Mouse (Mus musculus) heart, postnatal 0 days (tissue): ENCODE data around the gene Stx3. TPM values are rescaled to one million over a fixed set of nuclear protein-coding genes. Genes with fewer than 3 reads are reported as not detected.

Experiments used
- ATAC-seq: fragments of 200-750 bp; cut with Nextera tagmentation; 2 replicates; pipeline ENCODE4 v1.8.0; 2017; ENCODE audit warnings: low read depth, moderate number of reproducible peaks, moderate library complexity; ENCODE audit not compliant: insufficient read depth
- DNase-seq: peaks from one replicate; pipeline ENCODE4 v3.0.0-alpha.2; 2016; ENCODE audit warnings: low spot score
- H3K27ac ChIP-seq: fragments of 300-500 bp; sonication (generic); 2 replicates; pipeline ENCODE4 v1.5.1; 2014; ENCODE audit warnings: low read depth, mild to moderate bottlenecking
- H3K27me3 ChIP-seq: fragments of 300-500 bp; sonication (generic); 2 replicates; pipeline ENCODE4 v1.6.1; 2014; ENCODE audit warnings: low read length, mixed read lengths; ENCODE audit not compliant: control insufficient read depth, insufficient read depth
- H3K36me3 ChIP-seq: fragments of 300-500 bp; sonication (generic); replicated peaks from 2 replicates; pipeline ENCODE4 v1.6.1; 2014; ENCODE audit warnings: low read length, mixed read lengths; ENCODE audit not compliant: control insufficient read depth, insufficient read depth
- H3K4me1 ChIP-seq: fragments of 300-500 bp; sonication (generic); 2 replicates; pipeline ENCODE4 v1.6.1; 2014; ENCODE audit warnings: antibody characterized with exemption; ENCODE audit not compliant: control insufficient read depth, insufficient read depth
- H3K4me2 ChIP-seq: fragments of 300-500 bp; sonication (generic); 2 replicates; pipeline ENCODE4 v1.6.1; 2014; ENCODE audit warnings: low read depth, mild to moderate bottlenecking, low read length, moderate library complexity
- H3K4me3 ChIP-seq: fragments of 300-500 bp; sonication (generic); 2 replicates; pipeline ENCODE4 v1.5.1; 2014; ENCODE audit warnings: low read depth, low read length
- H3K9ac ChIP-seq: fragments of 300-500 bp; sonication (generic); replicated peaks from 2 replicates; pipeline ENCODE4 v1.6.1; 2014; ENCODE audit warnings: low read depth, low read length, mixed read lengths
- H3K9me3 ChIP-seq: fragments of 300-500 bp; sonication (generic); replicated peaks from 2 replicates; pipeline ENCODE4 v1.6.1; 2016; ENCODE audit warnings: low read length; ENCODE audit not compliant: control insufficient read depth
- CTCF ChIP-seq: IDR thresholded peaks from 2 replicates; pipeline ENCODE4 v1.5.1; 2016; ENCODE audit warnings: antibody characterized with exemption, control low read depth, low read depth
- EP300 ChIP-seq: IDR thresholded peaks from 2 replicates; pipeline ENCODE4 v1.6.1; 2016; ENCODE audit warnings: antibody characterized with exemption, low read depth
- WGBS: fragments of 180-500 bp; shearing (Covaris S2); extraction: QIAGEN DNeasy Blood & Tissue Kit; methylation state at CpG from one replicate; pipeline ENCODE4 v1.1.7; 2014; 5-methylcytosine and 5-hydroxymethylcytosine counted together
- polyA plus RNA-seq: library from polyadenylated mRNA; unstranded; fragments of >200 nt; fragmentation: Nextera tagmentation; extraction: Ambion mirVana; gene quantifications from 2 replicates; pipeline ENCODE4 v1.2.1, GENCODE M21; 2015
- total RNA-seq: library from RNA; depleted of rRNA; stranded (reverse); fragments of >200 nt; gene quantifications from 2 replicates; pipeline ENCODE4 v1.2.3, GENCODE M21; 2014; ENCODE audit warnings: low replicate concordance; rRNA removed

Gene Stx3
- total RNA-seq (8.0 and 10.6 TPM in 2 replicates), polyA plus RNA-seq (6.0 and 6.3 TPM in 2 replicates)

DNA sequence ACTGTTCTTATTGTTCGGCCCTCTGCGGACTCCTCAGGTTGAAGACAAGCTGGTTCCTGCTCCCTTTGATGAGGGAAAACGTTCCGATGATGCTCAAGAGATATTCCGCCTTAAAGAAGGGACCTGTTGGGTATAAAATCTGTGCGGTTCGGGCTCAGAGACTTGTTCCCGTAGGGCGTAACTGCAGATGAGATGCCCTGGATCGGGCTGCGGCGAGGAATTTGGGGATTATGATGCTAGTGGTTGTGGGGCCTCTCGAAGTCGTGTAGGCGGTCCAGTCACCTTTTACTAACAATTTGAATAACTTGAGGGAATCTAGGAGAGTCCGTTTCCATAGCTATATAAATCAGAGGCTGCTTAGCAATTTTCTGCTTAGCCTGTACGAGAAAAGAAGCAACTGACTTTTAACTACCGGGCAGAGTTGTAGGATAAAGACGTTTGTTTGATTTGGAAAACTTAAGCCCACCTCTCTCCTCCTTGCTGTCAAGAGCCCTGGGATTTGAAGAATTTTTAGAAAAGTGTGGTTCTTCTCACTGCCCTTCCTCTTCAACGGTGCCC lies at the start of gene Stx3:
Gene Stx3 (minus strand): TSS at position 261 of the 558 bp plus-strand sequence.
- H3K27me3 ChIP-seq = no peaks in the 10 kb centered on the region
- 2% methylated on average over 20 of the region's 20 CpGs for WGBS
- peak within 1 kb of the TSS; percentile 61 for H3K4me2 ChIP-seq
- no peak for ATAC-seq
- no peaks in the 10 kb centered on the region for H3K9me3 ChIP-seq
- TF ChIP-seq CTCF (no peak), EP300 (no peak)
- peak within 1 kb of the TSS; percentile 54 for H3K4me3 ChIP-seq
- H3K36me3 ChIP-seq = no peaks in the 10 kb centered on the region
- peak within 1 kb of the TSS; percentile 31 for H3K27ac ChIP-seq
- no peak for DNase-seq
- H3K4me1 ChIP-seq = peaks cover 6% of the 10 kb centered on the region; the same call in 1 of the 2 replicates
- peak within 1 kb of the TSS; percentile 34 for H3K9ac ChIP-seq

DNA sequence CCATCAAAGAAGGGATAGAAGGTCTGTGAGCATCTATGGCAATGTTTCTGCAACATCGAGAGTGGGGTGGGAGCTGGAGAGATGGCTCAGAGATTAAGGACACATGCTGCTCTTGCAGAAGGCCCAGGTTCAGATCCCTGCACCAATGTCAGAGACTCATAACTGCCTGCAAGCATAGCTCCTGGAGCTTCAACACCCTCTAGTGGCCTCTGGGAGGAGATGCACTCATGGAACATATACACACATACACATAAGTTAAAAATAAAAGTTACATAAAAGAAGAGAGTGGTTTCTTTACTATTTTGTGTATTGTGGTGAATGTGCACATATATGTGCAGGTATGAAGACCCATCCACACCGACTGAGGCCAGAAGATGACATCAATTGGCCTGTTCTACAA lies 48.6 kb upstream of the Stx3 start:
- ATAC-seq (no peak), DNase-seq (no peak)
- WGBS = 73% methylated on average over 2 of the region's 2 CpGs
- no peak overlapping the region for H3K27ac ChIP-seq
- no peak overlapping the region for H3K9ac ChIP-seq
- no peaks in the 10 kb centered on the region for H3K27me3 ChIP-seq
- H3K36me3 ChIP-seq = no peaks in the 10 kb centered on the region
- no peaks in the 10 kb centered on the region; the same call in 1 of the 2 replicates for H3K9me3 ChIP-seq
- no peak overlapping the region for H3K4me3 ChIP-seq
- TF ChIP-seq EP300 (no peak), CTCF (no peak)
- no peaks in the 10 kb centered on the region for H3K4me1 ChIP-seq
- H3K4me2 ChIP-seq = no peak overlapping the region

DNA sequence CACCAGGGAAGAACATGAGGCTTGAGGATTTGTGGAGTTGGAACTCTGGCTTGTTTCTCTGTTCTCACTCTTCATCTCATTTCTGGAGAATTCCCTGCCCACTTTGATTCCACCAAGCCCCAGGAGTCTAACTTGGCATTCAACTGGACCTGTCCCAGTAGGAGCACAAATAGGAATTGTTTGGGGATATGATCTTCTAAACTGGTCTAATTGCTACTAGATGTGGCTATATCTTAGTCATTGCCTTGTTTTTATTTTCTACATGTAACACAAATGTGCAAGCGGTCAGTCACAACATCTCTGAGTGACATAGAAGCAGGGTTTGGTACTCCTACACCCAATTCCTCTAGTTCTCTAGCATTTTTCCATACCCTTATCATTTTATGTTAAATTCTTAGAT lies 41.8 kb upstream of the Stx3 start, which contains the start of gene Olfr1418:
Gene Olfr1418 (minus strand): TSS at position 101 of the 400 bp plus-strand sequence.
- Histone ChIP-seq H3K4me1 (no peaks in the 10 kb centered on the region), H3K4me3 (no peak within 1 kb of the TSS), H3K27ac (no peak within 1 kb of the TSS), H3K36me3 (no peaks in the 10 kb centered on the region), H3K4me2 (no peak within 1 kb of the TSS), H3K9ac (no peak within 1 kb of the TSS), H3K9me3 (no peaks in the 10 kb centered on the region), H3K27me3 (no peaks in the 10 kb centered on the region)
- TF ChIP-seq CTCF (no peak), EP300 (no peak)
- WGBS = 84% methylated on average over 1 of the region's 1 CpGs
- no peak for ATAC-seq
- no peak for DNase-seq

DNA sequence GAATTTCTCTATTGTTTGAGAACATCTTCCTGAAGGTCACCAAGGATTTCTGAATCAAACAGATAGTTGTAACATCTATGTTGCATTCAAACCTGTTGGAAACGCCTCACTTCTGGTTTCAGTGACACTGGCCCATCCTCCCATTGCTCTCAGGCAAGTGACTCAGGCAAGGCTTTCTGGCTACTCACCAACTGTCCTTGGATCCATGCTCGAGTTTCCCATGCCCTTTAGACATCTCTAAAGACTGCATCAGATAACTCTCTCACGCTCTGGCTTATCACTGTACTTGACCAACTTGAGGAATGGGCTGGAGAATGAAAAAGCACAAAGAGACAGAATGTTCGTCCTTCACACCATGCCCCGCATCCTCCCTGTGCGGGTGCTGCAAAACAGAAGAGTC lies 37.3 kb upstream of the Stx3 start:
- ATAC-seq (no peak), DNase-seq (no peak)
- Histone ChIP-seq H3K9ac (no peak overlapping the region), H3K27ac (no peak overlapping the region), H3K9me3 (no peaks in the 10 kb centered on the region), H3K4me3 (no peak overlapping the region), H3K27me3 (no peaks in the 10 kb centered on the region), H3K4me1 (no peaks in the 10 kb centered on the region), H3K36me3 (no peaks in the 10 kb centered on the region), H3K4me2 (no peak overlapping the region)
- 60% methylated on average over 6 of the region's 6 CpGs for WGBS
- TF ChIP-seq EP300 (no peak), CTCF (no peak)

DNA sequence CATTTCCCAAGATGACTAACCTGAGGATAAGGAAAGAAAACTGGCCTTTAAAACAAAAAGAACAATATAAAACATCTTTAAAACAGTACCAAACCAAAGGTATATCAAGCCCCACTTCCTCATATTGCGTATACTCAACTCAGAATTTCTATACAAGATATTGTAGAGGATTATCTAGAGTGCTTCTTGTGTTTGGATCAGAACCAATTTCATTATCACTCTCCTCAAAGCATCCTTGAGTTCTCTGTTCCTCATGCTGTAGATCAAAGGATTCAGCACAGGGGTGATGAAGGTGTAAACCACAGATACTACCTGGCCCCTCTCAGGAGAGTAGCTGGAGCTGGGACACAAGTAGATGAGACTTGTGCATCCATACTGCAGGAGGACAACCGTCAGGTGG lies 35.6 kb upstream of the Stx3 start:
- H3K4me2 ChIP-seq = no peak overlapping the region
- no peaks in the 10 kb centered on the region for H3K9me3 ChIP-seq
- no peak for TF ChIP-seq CTCF
- TF ChIP-seq EP300 = no peak
- no peak overlapping the region for H3K27ac ChIP-seq
- ATAC-seq = no peak
- DNase-seq = no peak
- H3K4me1 ChIP-seq = no peaks in the 10 kb centered on the region
- no peaks in the 10 kb centered on the region for H3K27me3 ChIP-seq
- H3K9ac ChIP-seq = no peak overlapping the region
- H3K36me3 ChIP-seq = no peaks in the 10 kb centered on the region
- H3K4me3 ChIP-seq = no peak overlapping the region
- WGBS = 76% methylated on average over 2 of the region's 2 CpGs

DNA sequence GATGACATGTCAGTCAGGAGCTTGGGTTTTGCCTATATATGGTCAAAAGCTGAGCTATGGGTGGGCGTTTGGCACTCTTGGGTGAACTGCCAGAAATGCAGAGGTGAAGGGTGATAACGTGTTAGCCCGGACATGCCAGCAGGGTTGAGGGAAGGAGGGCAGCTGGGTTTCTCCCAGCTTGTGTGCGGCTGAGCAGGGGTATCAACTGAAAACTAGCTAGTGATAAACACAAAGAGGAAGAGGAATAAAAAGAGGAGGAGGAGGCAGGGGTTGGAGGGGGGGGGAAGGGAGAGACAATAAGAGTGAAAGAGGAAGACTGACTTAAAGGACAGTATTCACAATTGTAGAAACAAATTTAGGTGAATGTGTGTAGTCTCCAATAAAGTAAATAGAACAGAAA lies 33.4 kb upstream of the Stx3 start:
- Histone ChIP-seq H3K9me3 (no peaks in the 10 kb centered on the region), H3K27ac (no peak overlapping the region), H3K4me3 (no peak overlapping the region), H3K4me1 (no peaks in the 10 kb centered on the region), H3K4me2 (no peak overlapping the region), H3K9ac (no peak overlapping the region), H3K36me3 (no peaks in the 10 kb centered on the region), H3K27me3 (no peaks in the 10 kb centered on the region)
- 16% methylated on average over 4 of the region's 4 CpGs for WGBS
- ATAC-seq (no peak), DNase-seq (no peak)
- TF ChIP-seq EP300 (no peak), CTCF (no peak)
